Mouse (Mus musculus): ENCODE results near the gene Gltp.

- TF ChIP-seq TAL1 (IDR thresholded peaks at IDR 0.05; ENCODE audit: low read length) (no peak), GATA1 (IDR thresholded peaks at IDR 0.05; ENCODE audit: low read length) (no peak)
Observed at GRCm38 (mm10) chr5:114681717-114682116, 9.1 kb downstream of the Gltp start.

Measured in erythroblast, embryonic 14.5 days (primary cell).